Mouse (Mus musculus) megakaryocyte, embryonic 14.5 days (primary cell): ENCODE measurements around the gene Olfm2. TPM values are rescaled to one million over a fixed set of nuclear protein-coding genes. Genes with fewer than 3 reads are reported as not detected.

Experiments
- H3K27me3 ChIP-seq: replicated peaks from 2 replicates; pipeline ENCODE3; 2012; ENCODE audit warnings: inconsistent platforms
- H3K36me3 ChIP-seq: replicated peaks from 2 replicates; pipeline ENCODE3; 2012; ENCODE audit warnings: low read length, inconsistent platforms, mixed read lengths
- H3K4me1 ChIP-seq: 2 replicates; pipeline ENCODE4 v1.6.1; 2012; ENCODE audit warnings: inconsistent platforms
- H3K4me3 ChIP-seq: replicated peaks from 2 replicates; pipeline ENCODE3; 2012; ENCODE audit warnings: moderate library complexity, mild to moderate bottlenecking, inconsistent platforms
- H3K9me3 ChIP-seq: 2 replicates; pipeline ENCODE4 v1.6.1; 2012; ENCODE audit warnings: inconsistent platforms
- FLI1 ChIP-seq: IDR thresholded peaks from 2 replicates; pipeline ENCODE4 v1.6.1; 2012; ENCODE audit warnings: low read length, inconsistent platforms, mixed read lengths
- GATA1 ChIP-seq: IDR thresholded peaks from 3 replicates; pipeline ENCODE4 v1.6.1; 2012; ENCODE audit warnings: mixed read lengths, low read length, inconsistent platforms, borderline replicate concordance
- polyA plus RNA-seq: library from polyadenylated mRNA; stranded (reverse); fragments of >175 nt; gene quantifications from 2 replicates; pipeline ENCODE4 v1.2.3, GENCODE M21; 2012; ENCODE audit warnings: low replicate concordance; ENCODE audit not compliant: insufficient read depth

The Olfm2 gene
- polyA plus RNA-seq: 0.16 TPM in 1 of 2 replicates, not detected in the other

DNA sequence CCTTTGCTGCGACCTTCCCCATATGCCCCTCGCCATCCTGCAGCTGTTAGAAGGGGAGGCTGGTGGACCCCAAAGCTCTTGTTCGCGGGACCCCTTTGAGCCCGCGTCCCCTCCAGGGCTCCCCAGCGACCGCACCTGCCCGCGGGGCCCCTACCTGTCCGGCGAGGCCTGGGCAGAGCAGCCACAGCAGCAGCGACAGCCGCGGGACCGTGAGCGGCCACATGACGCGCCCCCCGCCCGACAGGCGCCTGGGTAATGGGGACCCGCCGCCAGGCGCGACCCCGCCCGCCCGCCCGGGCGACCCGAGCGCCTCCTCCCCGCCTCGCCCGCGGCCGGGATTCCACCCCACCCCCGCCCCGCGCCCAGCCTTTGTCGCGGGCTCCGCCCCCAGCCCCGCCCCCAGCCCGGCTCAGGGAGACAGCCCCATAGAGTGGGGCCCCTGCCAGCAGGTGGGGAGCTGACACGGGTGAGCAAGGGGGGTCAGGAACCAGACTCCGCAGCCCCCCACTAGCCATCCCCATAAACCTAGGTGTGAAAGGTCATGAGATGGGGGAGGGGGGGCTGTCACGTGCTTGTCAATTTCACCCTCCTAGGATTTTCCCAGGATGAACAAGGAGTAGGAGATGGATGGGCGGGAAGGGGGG, at the start of gene Olfm2:
TSS of gene Olfm2 (minus strand) at position 333 of the 644 bp plus-strand sequence.
- H3K4me3 ChIP-seq: peak within 1 kb of the TSS; percentile 33
- no peaks in the 10 kb centered on the region for H3K36me3 ChIP-seq
- TF ChIP-seq GATA1: no peak
- no peak for TF ChIP-seq FLI1
- peaks cover 6% of the 10 kb centered on the region for H3K9me3 ChIP-seq
- peaks cover 24% of the 10 kb centered on the region for H3K4me1 ChIP-seq
- H3K27me3 ChIP-seq: peaks cover 84% of the 10 kb centered on the region

DNA sequence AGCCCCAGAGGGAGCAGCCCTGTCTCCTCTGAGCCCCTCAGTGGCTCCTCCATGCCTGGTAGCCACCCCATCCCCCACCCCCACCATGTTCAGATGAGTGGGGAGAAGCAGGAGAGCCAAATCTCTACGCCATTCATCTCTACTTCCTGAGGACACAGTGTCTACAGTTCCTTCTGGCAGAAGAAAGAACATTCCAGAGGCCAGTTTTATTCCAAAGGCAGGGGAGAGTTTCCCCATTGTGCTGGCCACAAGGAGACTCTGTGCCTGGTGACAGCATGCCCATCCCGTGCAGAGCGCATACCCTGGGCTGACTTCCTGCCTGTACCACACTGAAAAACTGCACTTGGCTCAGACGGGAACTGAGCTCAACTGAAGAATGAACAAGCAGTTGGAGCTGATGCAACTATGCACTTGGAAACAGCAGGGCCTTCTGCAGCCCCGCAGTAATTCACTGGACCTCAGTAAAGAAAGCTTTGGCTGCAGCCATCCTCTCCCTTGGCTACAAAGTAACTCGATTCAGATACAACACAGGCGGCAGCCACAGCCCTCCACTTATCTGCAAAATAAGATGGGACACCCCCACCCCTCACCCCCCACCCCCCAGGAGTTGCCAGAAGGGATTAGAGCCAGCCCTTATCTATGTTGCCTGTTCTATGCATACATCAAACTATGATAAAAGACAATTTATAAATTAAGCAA, 48.1 kb upstream of the Olfm2 start:
- peak overlapping the region; percentile 77 for H3K4me3 ChIP-seq
- TF ChIP-seq FLI1 (no peak), GATA1 (no peak)

DNA sequence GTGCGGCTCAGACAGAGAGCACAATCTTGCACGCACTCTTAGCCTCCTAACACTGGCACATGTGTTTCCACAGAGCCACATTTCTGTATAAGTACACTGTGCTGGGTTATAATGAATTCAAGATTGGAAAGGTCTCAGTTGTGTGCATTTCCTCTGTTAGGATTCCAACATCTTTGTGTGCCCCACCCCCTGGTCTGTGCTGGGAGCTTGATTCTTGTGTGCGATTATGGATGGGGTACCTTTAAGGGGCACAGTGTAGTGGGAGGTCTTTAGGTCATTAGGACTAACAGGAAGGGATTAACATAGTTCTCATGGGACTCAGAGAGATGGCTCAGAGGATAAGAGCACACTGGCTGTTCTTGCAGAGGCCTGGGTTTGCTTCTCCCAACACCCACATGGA, 44.2 kb upstream of the Olfm2 start:
- H3K4me3 ChIP-seq: no peak overlapping the region
- H3K4me1 ChIP-seq: peaks cover 22% of the 10 kb centered on the region
- H3K27me3 ChIP-seq: peaks cover 32% of the 10 kb centered on the region
- TF ChIP-seq GATA1 (no peak), FLI1 (no peak)
- no peaks in the 10 kb centered on the region for H3K36me3 ChIP-seq
- peaks cover 11% of the 10 kb centered on the region for H3K9me3 ChIP-seq

More for the DNA sequence above, 48.1 kb upstream of the Olfm2 start:
- Histone ChIP-seq H3K36me3 (no peaks in the 10 kb centered on the region), H3K27me3 (peaks cover 36% of the 10 kb centered on the region), H3K4me1 (peaks cover 33% of the 10 kb centered on the region), H3K9me3 (no peaks in the 10 kb centered on the region)

DNA sequence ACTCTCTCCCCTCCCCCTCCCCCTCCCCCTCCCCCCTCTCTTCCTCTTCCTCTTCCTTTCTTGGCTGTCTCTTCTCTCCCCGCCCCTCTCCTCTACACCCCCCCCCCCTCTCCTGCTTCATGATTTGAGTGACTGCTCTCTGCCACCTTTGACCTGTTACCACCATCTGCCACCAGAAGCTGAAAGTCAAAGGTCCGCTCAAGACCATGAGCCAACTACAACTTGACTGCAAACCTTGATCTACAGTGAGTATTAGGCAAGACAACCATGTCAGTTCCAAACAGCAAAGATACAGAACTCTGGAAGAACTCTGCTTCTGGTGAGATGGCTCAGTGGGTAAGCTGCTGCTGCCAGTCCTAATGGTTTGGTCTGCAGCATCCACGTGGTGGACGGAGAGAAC, 43.5 kb upstream of the Olfm2 start:
- peaks cover 18% of the 10 kb centered on the region for H3K4me1 ChIP-seq
- H3K27me3 ChIP-seq: peaks cover 34% of the 10 kb centered on the region
- no peak overlapping the region for H3K4me3 ChIP-seq
- TF ChIP-seq GATA1 (no peak), FLI1 (no peak)
- peaks cover 11% of the 10 kb centered on the region for H3K9me3 ChIP-seq
- H3K36me3 ChIP-seq: no peaks in the 10 kb centered on the region

DNA sequence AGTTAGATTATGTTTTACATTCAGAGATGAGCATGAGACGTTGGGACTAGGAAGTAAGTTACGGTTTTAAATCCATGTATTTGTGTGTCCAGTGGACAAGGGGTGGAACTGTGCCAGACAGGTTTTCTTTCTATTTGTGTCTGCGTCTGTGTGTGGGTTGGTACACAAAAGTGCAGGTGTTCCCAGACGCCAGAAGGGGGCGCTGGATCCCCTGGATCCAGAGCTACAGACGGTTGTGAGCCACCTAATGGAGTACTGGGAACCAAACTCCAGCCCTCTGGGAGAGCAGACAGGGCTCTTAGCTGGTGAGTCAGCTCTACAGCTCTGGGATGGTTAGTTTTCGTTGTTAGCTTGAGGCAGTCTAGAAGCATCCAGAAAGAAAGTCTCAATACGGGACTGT, 41.8 kb upstream of the Olfm2 start:
- Histone ChIP-seq H3K4me1 (0 out of 2 replicates have a peak, but pooled peaks cover 4% of the 10 kb centered on the region), H3K36me3 (no peaks in the 10 kb centered on the region), H3K9me3 (peaks cover 21% of the 10 kb centered on the region), H3K27me3 (peaks cover 37% of the 10 kb centered on the region), H3K4me3 (no peak overlapping the region)
- TF ChIP-seq FLI1 (no peak), GATA1 (no peak)

DNA sequence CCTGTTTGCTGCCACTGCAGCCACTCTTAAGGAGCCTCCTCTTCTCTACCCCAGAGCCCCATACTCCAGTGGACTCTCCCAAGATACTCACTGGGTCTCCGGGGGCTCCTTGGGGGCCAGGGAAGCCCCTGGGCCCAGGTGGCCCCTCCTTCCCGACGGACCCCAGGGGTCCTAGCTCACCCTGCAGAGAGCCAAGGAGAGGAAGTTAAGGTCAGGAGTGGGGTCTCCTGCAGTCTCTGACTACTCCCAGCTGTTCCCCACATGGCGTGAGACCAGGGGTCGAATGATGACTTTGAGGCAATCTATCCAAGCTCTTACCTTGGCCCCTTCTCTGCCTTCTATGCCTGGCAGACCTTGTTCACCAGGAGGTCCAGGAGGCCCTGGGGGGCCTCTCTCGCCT, 38.9 kb upstream of the Olfm2 start:
- H3K36me3 ChIP-seq: no peaks in the 10 kb centered on the region
- H3K27me3 ChIP-seq: peaks cover 32% of the 10 kb centered on the region
- no peaks in the 10 kb centered on the region for H3K4me1 ChIP-seq
- peaks cover 39% of the 10 kb centered on the region for H3K9me3 ChIP-seq
- H3K4me3 ChIP-seq: no peak overlapping the region
- no peak for TF ChIP-seq FLI1
- TF ChIP-seq GATA1: no peak

DNA sequence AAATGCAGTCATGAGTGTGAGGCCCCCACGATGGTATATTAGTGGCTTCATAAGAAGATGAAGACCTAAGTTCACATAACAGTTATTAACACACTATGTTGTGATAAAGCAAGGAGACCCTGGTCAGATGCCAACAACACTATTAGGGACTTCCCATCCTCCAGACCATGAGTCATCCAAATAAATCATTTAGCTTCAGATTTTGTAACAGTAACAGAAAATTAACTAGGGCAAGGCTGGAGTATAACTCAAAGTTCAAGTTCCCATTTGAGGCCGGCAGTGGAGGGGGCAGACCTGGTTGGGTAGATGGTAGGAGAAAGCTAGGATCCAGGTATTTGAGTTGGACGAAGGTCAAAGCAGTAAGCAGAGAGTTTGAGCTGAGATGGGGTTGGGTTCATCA, 35.1 kb upstream of the Olfm2 start:
- Histone ChIP-seq H3K27me3 (peaks cover 26% of the 10 kb centered on the region), H3K4me3 (no peak overlapping the region)

DNA sequence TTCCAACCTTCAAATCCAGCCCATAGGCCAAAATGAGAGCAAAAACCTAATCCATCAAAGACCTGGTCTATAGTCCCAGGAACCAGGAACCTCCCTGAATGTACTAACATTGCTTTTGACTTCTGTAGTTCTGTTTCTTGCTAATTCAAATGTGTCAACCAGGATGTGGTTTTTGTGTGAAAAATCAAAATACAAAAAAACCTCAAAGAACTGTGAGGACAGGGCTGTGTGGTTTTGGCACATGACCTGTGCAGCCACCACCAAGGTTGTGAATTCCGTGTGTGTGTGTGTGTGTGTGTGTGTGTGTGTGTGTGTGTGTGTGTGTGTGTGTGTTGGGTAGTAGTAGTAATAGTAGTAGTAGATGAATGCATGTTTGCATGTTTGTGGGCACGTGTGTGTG, 19.1 kb upstream of the Olfm2 start:
- no peaks in the 10 kb centered on the region for H3K36me3 ChIP-seq
- TF ChIP-seq FLI1: no peak
- TF ChIP-seq GATA1: no peak
- peaks cover 42% of the 10 kb centered on the region for H3K4me1 ChIP-seq

More for the DNA sequence above, 35.1 kb upstream of the Olfm2 start:
- Histone ChIP-seq H3K9me3 (peaks cover 43% of the 10 kb centered on the region), H3K4me1 (no peaks in the 10 kb centered on the region), H3K36me3 (no peaks in the 10 kb centered on the region)
- TF ChIP-seq GATA1: no peak
- no peak for TF ChIP-seq FLI1

DNA sequence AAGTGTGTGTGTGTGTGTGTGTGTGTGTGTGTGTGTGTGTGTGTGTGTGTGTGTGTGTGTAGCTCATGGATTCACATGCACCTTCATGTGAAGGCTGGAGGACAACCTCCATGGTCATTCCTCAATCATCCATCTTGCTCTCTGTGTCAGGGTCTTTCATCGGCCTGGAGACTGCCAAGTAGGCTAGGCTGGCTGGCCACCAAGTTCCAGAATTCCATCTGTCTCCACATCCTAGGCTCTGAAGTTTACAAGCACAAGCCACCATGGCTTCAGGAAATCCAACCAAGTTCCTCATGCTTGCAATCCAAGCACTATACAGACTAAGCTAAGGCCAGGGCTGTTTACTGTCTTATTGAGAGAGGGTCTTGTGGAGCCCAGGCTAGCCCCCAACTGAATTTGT, 16.9 kb upstream of the Olfm2 start:
- Histone ChIP-seq H3K27me3 (peaks cover 63% of the 10 kb centered on the region), H3K9me3 (no peaks in the 10 kb centered on the region), H3K4me1 (peaks cover 59% of the 10 kb centered on the region), H3K4me3 (no peak overlapping the region), H3K36me3 (no peaks in the 10 kb centered on the region)
- no peak for TF ChIP-seq GATA1
- TF ChIP-seq FLI1: no peak

More for the DNA sequence above, 19.1 kb upstream of the Olfm2 start:
- no peaks in the 10 kb centered on the region for H3K9me3 ChIP-seq
- peaks cover 64% of the 10 kb centered on the region for H3K27me3 ChIP-seq
- H3K4me3 ChIP-seq: no peak overlapping the region
